Mouse (Mus musculus): ENCODE results near the gene Hadh. TPM values are rescaled to one million over a fixed set of nuclear protein-coding genes. Genes with fewer than 3 reads are reported as not detected.

Hadh gene
- total RNA-seq, 2 experiments from 2014 or later: 28.2 to 44.7 TPM

Other genes with a start within 250 kb of the Hadh start
- gene Lef1, start 161.6 kb downstream of the Hadh start, total RNA-seq (2014; fragmentation: Nextera tagmentation): 7.2 and 47.8 TPM in 2 replicates
- gene Lef1, start 161.6 kb downstream of the Hadh start, total RNA-seq (2017): 0.23 and 0.34 TPM in 2 replicates
- gene Cyp2u1, start 31.1 kb upstream of the Hadh start, total RNA-seq (2014; fragmentation: Nextera tagmentation): 1.1 TPM in 1 of 2 replicates, not detected in the other
- 0.11 and 0.33 TPM in 2 replicates for gene Cyp2u1, start 31.1 kb upstream of the Hadh start, total RNA-seq (2017)
- gene Sgms2, start 219.3 kb upstream of the Hadh start, total RNA-seq (2014; fragmentation: Nextera tagmentation): 0.69 TPM in 1 of 2 replicates, not detected in the other
- 0.84 TPM in 1 of 2 replicates, not detected in the other for gene Sgms2, start 219.3 kb upstream of the Hadh start, total RNA-seq (2017)

Data from megakaryocyte-erythroid progenitor cell, adult 5-6 weeks (primary cell).